8 mouse cellular contexts compared by ENCODE assay signal in the genomic region with DNA sequence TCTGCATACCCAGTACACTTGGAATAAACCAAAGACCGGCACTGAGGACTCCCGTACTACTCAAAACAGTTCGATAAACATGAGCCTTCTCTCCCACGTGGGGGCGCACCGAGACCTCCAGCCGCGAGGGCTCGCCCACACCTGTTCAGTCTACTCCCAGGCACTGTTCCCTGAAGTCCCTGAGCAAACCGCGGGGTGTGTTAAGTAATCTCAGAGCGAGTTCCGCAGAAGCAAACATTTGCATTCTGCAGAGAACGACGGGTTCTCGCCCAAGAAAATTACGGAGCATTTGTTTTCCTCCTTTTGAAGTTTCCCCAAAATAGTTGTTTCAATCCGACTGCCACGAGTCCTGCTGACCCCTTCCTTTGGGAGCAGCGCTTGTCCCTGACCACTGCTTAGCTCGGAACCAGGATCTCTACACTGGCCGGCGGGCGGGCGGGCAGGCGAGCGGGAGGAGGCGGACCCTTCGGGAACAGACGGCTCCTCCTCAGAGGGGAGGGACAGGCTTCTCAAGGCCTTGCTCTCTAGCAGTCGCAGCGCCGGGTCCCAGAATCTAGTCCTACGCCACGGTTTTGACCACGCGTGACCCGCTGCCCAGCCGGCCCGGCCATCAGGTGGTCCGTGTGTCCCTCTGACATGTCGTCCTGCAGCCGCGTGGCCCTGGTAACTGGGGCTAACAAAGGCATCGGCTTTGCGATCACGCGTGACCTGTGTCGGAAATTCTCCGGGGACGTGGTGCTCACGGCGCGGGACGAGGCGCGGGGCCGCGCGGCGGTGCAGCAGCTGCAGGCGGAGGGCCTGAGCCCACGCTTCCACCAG. TPM values are rescaled to one million over a fixed set of nuclear protein-coding genes. Genes with fewer than 3 reads are reported as not detected.
DNase-seq lines count a peak whose midpoint lies in the region; ATAC-seq and TF ChIP-seq lines count a peak whose summit lies in the region.

A gene (plus strand): TSS at position 527 of the 819 bp plus-strand sequence.

- H3K4me3 ChIP-seq in hindbrain, embryonic 14.5 days (replicated peaks; ENCODE audit: low read length) = peak within 1 kb of the TSS; percentile 36

- peak within 1 kb of the TSS; percentile 45 for H3K9ac ChIP-seq in hindbrain, embryonic 14.5 days

- H3K27ac ChIP-seq in hindbrain, embryonic 14.5 days = no peak within 1 kb of the TSS

- H3K4me1 ChIP-seq in hindbrain, embryonic 14.5 days (replicated peaks; ENCODE audit: control insufficient read depth, insufficient read depth, low read length) = peaks cover 15% of the 10 kb centered on the region; the same call in 1 of the 2 replicates

- TF ChIP-seq CTCF in Patski (IDR thresholded peaks at IDR 0.05) = peak; percentile 32

- ATAC-seq in Patski = peak; percentile 82
- peak; percentile 48; the same call in 1 of the 2 replicates for ATAC-seq in hindbrain, embryonic 14.5 days (ENCODE audit: low FRiP score)

- CTCF ChIA-PET in Patski (lab: Charles Lee) = interaction anchor here (1.6 to 2.8 kb wide), 2 partner anchors 28 to 103 kb away, joined by 4 to 8 read pairs; no protein-coding TSS in a partner anchor

- peak within 1 kb of the TSS; percentile 81 for H3K4me2 ChIP-seq in hindbrain, embryonic 14.5 days (replicated peaks)

- in situ Hi-C loops in Patski (cut with MboI; ENCODE audit: low pct_unique_long_range_greater_than_20kb) = loop anchor here (10.0 kb wide), 1 partner anchor 102 kb away; no protein-coding TSS in a partner anchor

- POLR2A ChIA-PET in Patski (lab: Charles Lee) = no interaction called here

- WGBS in hindbrain, embryonic 14.5 days = under 1% methylated on average over 62 of the region's 63 CpGs

- DNase-seq in Patski (ENCODE audit: low read depth, low spot score) = no peak
- DNase-seq in cerebellum, postnatal 25 days = peak; percentile 67 to 77
- DNase-seq in gastrocnemius, adult 18-20 months (ENCODE audit: low spot score) = peak; percentile 70
- DNase-seq in hindbrain, embryonic 14.5 days (ENCODE audit: low spot score) = peak; percentile 47
- DNase-seq in left cerebral cortex, adult 18-20 months (ENCODE audit: low spot score in 2 of 2) = peak; percentile 65 to 79
- peak; percentile 88 for DNase-seq in lung, postnatal 36 days
- DNase-seq in retina, postnatal 1 day = peak; percentile 68
- peak; percentile 93 for DNase-seq in thymus, postnatal 4 days

- no peaks in the 10 kb centered on the region for H3K36me3 ChIP-seq in hindbrain, embryonic 14.5 days (replicated peaks; ENCODE audit: control insufficient read depth, insufficient read depth)

- no peaks in the 10 kb centered on the region for H3K9me3 ChIP-seq in hindbrain, embryonic 14.5 days (ENCODE audit: control insufficient read depth, low read length)

- H3K27me3 ChIP-seq in Patski = peaks cover 3% of the 10 kb centered on the region
- peaks cover 54% of the 10 kb centered on the region for H3K27me3 ChIP-seq in hindbrain, embryonic 14.5 days (ENCODE audit: control insufficient read depth, insufficient read depth, low read length)

RNA-seq across cellular contexts. Expression of the gene that starts here (rescaled TPM):
- 16.6 TPM for polyA plus RNA-seq in Patski (2021)
- total RNA-seq in gastrocnemius, adult 18-20 months (2021) = 1 to 10 TPM in 1 of 2 experiments, under 1 TPM in 1; 0.91 to 1.4 TPM
- 1.7 and 2.9 TPM in 2 replicates for polyA plus RNA-seq in hindbrain, embryonic 14.5 days (2014; fragmentation: Nextera tagmentation; extraction: Ambion mirVana)
- total RNA-seq in left cerebral cortex, adult 18-20 months (2021) = 10 to 100 TPM; 21.2 to 21.8 TPM

Comparison
In these comparisons a context has a peak if more than half of its experiments do, and no peak if none do; other contexts are left out.
1. RNA of the gene that starts here (total RNA-seq): 21.2 to 21.8 TPM in left cerebral cortex, adult 18-20 months; 0.91 to 1.4 TPM in gastrocnemius, adult 18-20 months; every median in the first group is over 4 times any median in the second.